Mouse (Mus musculus): Measurements from ENCODE around the gene Piezo1.
"Not testable (repeated sequence)": the region's sequence is repeated elsewhere in the genome, so short reads cannot be mapped to it uniquely, and the experiment has no call there.

DNA sequence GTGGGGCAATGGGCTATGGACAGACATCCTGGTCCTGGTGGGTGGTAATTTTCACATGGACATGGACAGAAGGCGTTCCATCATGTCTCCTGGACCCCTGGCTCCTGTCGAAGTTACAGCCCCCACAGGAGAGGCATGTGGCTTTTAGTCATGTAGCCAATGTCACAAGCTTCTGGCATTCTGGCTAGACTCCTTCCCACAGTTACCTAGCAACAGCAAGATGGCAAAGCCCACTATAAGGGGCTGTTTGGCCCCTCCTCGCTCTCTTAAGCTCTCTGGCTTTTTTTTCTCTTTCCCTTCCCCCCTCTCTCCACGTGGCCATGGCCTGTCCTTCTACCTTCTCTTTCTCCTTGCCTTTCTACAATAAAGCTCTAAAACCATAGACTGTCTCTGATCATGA is 22.0 kb upstream of the Piezo1 start:
- not testable (repeated sequence) for TF ChIP-seq CTCF, EP300 (IDR thresholded peaks at IDR 0.05; ENCODE audit: low read depth)

All from liver, postnatal 0 days (tissue).